Mouse (Mus musculus) forebrain, embryonic 14.5 days (tissue): ENCODE measurements around the gene Mctp2. TPM values are rescaled to one million over a fixed set of nuclear protein-coding genes. Genes with fewer than 3 reads are reported as not detected.

Experiments
- ATAC-seq: fragments of 200-750 bp; cut with Nextera tagmentation; 2 replicates; pipeline ENCODE4 v1.8.0; 2017; ENCODE audit warnings: mild to moderate bottlenecking, moderate library complexity
- DNase-seq: peaks from one replicate; pipeline ENCODE4 v3.0.0-alpha.2; 2015; ENCODE audit warnings: low spot score
- H3K27ac ChIP-seq: fragments of 300-500 bp; sonication (generic); 2 replicates; pipeline ENCODE4 v1.5.1; 2014; ENCODE audit warnings: low read depth, mild to moderate bottlenecking, control low read depth, low read length, moderate library complexity
- H3K27me3 ChIP-seq: fragments of 300-500 bp; sonication (generic); replicated peaks from 2 replicates; pipeline ENCODE4 v1.6.1; 2014; ENCODE audit warnings: low read length, control low read depth, mixed read lengths; ENCODE audit not compliant: control insufficient read depth, insufficient read depth
- H3K36me3 ChIP-seq: fragments of 300-500 bp; sonication (generic); 2 replicates; pipeline ENCODE4 v1.6.1; 2014; ENCODE audit warnings: low read length, control low read depth; ENCODE audit not compliant: control insufficient read depth, insufficient read depth
- H3K4me1 ChIP-seq: fragments of 300-500 bp; sonication (generic); 2 replicates; pipeline ENCODE4 v1.6.1; 2014; ENCODE audit warnings: antibody characterized with exemption, low read length, control low read depth; ENCODE audit not compliant: control insufficient read depth, insufficient read depth
- H3K4me2 ChIP-seq: fragments of 300-500 bp; sonication (generic); 2 replicates; pipeline ENCODE4 v1.6.1; 2014; ENCODE audit warnings: mild to moderate bottlenecking, control low read depth, low read length
- H3K4me3 ChIP-seq: fragments of 300-500 bp; sonication (generic); 2 replicates; pipeline ENCODE4 v1.5.1; 2014; ENCODE audit warnings: low read depth, low read length, control low read depth
- H3K9ac ChIP-seq: fragments of 300-500 bp; sonication (generic); 2 replicates; pipeline ENCODE4 v1.6.1; 2014; ENCODE audit warnings: mild to moderate bottlenecking, low read length, control low read depth, moderate library complexity
- H3K9me3 ChIP-seq: fragments of 300-500 bp; sonication (generic); replicated peaks from 2 replicates; pipeline ENCODE4 v1.6.1; 2016; ENCODE audit warnings: low read length, control low read depth, mixed read lengths; ENCODE audit not compliant: control insufficient read depth
- WGBS: fragments of 180-500 bp; shearing (Covaris S2); extraction: QIAGEN DNeasy Blood & Tissue Kit; methylation state at CpG from one replicate; pipeline ENCODE4 v1.1.7; 2014; 5-methylcytosine and 5-hydroxymethylcytosine counted together
- polyA plus RNA-seq: library from polyadenylated mRNA; unstranded; fragments of >200 nt; fragmentation: Nextera tagmentation; extraction: Ambion mirVana; gene quantifications from 2 replicates; pipeline ENCODE4 v1.2.1, GENCODE M21; 2014

Mctp2 gene
- polyA plus RNA-seq, 1 experiment from 2014 or later = 0.13 TPM

DNA sequence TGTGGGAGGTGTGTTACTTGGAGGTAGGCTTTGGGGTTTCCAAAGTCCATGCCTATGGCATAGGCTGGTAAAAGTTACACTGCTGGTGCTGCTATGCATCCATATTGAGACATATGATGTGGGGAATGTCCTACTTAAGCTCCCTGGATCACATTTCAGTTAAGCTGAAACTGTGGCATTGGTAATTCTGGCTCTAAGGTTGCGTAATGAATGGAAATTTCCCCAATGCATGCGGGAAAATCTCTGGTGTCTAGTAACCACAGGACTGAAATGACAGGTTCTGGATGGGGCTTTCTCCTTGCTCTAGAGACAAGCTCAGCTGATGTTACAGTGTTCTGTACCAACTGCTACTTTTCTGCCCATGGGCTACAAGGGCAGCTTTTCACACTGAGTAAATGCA, 240.1 kb downstream of the Mctp2 start:
- ATAC-seq (no peak), DNase-seq (no peak)
- no peak overlapping the region for H3K27ac ChIP-seq
- no peaks in the 10 kb centered on the region for H3K9me3 ChIP-seq
- H3K36me3 ChIP-seq = no peaks in the 10 kb centered on the region
- H3K4me2 ChIP-seq = no peak overlapping the region
- no peak overlapping the region for H3K4me3 ChIP-seq
- no peaks in the 10 kb centered on the region for H3K27me3 ChIP-seq
- H3K4me1 ChIP-seq = no peaks in the 10 kb centered on the region
- H3K9ac ChIP-seq = no peak overlapping the region
- 82% methylated on average over 2 of the region's 2 CpGs for WGBS

DNA sequence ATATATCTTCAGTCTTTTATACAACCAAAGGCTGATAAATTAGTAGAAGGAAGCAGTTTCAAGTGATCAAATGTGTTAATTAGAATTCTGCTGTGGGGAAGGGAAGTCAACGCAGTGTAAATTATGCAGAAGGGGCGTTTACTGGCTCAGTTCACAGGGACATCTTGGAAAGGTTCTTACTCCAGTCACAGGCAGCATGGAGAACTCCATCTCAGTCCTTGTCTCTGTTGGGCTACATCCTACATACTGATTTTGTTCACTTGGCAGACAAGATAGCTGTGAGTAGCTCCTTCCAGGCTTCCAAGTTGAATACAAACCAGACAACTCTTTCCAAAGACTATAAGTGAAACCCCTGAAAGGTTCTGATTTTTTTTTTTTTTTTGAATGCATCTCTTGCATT, 254.6 kb downstream of the Mctp2 start:
- ATAC-seq (no peak; the same call in 1 of the 2 replicates), DNase-seq (peak; percentile 60)
- Histone ChIP-seq H3K4me3 (no peak overlapping the region), H3K27me3 (no peaks in the 10 kb centered on the region), H3K9me3 (no peaks in the 10 kb centered on the region), H3K4me2 (no peak overlapping the region), H3K9ac (no peak overlapping the region), H3K36me3 (no peaks in the 10 kb centered on the region), H3K4me1 (no peaks in the 10 kb centered on the region), H3K27ac (no peak overlapping the region)
- WGBS = 53% methylated on average over 2 of the region's 2 CpGs

- peak; percentile 31 for DNase-seq
- no peak overlapping the region for H3K4me3 ChIP-seq
- H3K36me3 ChIP-seq = no peaks in the 10 kb centered on the region
- WGBS = 80% methylated on average over 20 of the region's 20 CpGs
- ATAC-seq = 0 out of 2 replicates have a peak, but pooled peaks have one; percentile 7
- H3K27ac ChIP-seq = no peak overlapping the region
- no peak overlapping the region for H3K4me2 ChIP-seq
- no peaks in the 10 kb centered on the region for H3K27me3 ChIP-seq
- no peaks in the 10 kb centered on the region for H3K4me1 ChIP-seq
- no peaks in the 10 kb centered on the region for H3K9me3 ChIP-seq
- no peak overlapping the region for H3K9ac ChIP-seq
Observed at GRCm38 (mm10) chr7:72047588-72048585, 258.5 kb downstream of the Mctp2 start.
